In genomic region chr12:90921227-90921626, GRCm38 (mm10) we compare ENCODE assay signal across 20 mouse cellular contexts.
DNase-seq lines count a peak whose midpoint lies in the region; ATAC-seq and TF ChIP-seq lines count a peak whose summit lies in the region.
"Had no signal": no experiment of that assay in that cellular context is flagged by ENCODE, and none has a peak within 500 bp of the region (broad histone marks: within the 10 kb centered on the region; RNA-seq: fewer than 3 reads in every experiment).

No protein-coding gene starts in this region.

- H3K27me3 ChIP-seq in embryonic facial prominence, embryonic 15.5 days: no peaks in the 10 kb centered on the region
- no peaks in the 10 kb centered on the region for H3K27me3 ChIP-seq in myocyte (ENCODE audit: control insufficient read depth, insufficient read depth, insufficient read length)
- H3K27me3 ChIP-seq: embryonic facial prominence, embryonic 13.5 days; forebrain, embryonic 13.5 days; forebrain, embryonic 15.5 days had no signal

- no peak for TF ChIP-seq POLR2A in myocyte (IDR thresholded peaks at IDR 0.05; ENCODE audit: insufficient read length, low read depth)

- 69% methylated on average over 4 of the region's 4 CpGs for WGBS in embryonic facial prominence, embryonic 15.5 days

- no peak overlapping the region for H3K9ac ChIP-seq in embryonic facial prominence, embryonic 15.5 days
- H3K9ac ChIP-seq: embryonic facial prominence, embryonic 13.5 days; forebrain, embryonic 13.5 days; forebrain, embryonic 15.5 days; forebrain, postnatal 0 days had no signal

- H3K4me3 ChIP-seq in embryonic facial prominence, embryonic 15.5 days (replicated peaks): no peak overlapping the region
- no peak overlapping the region for H3K4me3 ChIP-seq in myocyte
- H3K4me3 ChIP-seq: embryonic facial prominence, embryonic 13.5 days; erythroblast, embryonic 14.5 days; forebrain, embryonic 13.5 days; forebrain, embryonic 15.5 days had no signal

- intact Hi-C loops in left cerebral cortex, postnatal 10 days (cut with DNase I): no loop called here

- H3K36me3 ChIP-seq in embryonic facial prominence, embryonic 15.5 days: no peaks in the 10 kb centered on the region
- no peaks in the 10 kb centered on the region for H3K36me3 ChIP-seq in myocyte (ENCODE audit: control insufficient read depth, insufficient read depth)
- H3K36me3 ChIP-seq: embryonic facial prominence, embryonic 13.5 days; forebrain, embryonic 15.5 days had no signal

- DNase-seq in urinary bladder, postnatal 14 days (ENCODE audit: low spot score): peak; percentile 8
- DNase-seq in urinary bladder, adult 2 months (ENCODE audit: low spot score): no peak
- peak; percentile 54 for DNase-seq in fat pad, adult 2 months (ENCODE audit: extremely low read depth, low read depth, low spot score)
- DNase-seq in retina, postnatal 1 day: no peak
- DNase-seq in left cerebral cortex, postnatal 10 days (ENCODE audit: extremely low spot score in 1 of 2, low spot score in 2 of 2): no peak
- DNase-seq: adrenal gland, adult 2 months; adrenal gland, postnatal 10 days; adrenal gland, postnatal 25 days; cerebellum, adult 11 months; cerebellum, adult 2 months; cerebellum, adult 9-10 months; cerebellum, postnatal 10 days; cerebellum, postnatal 25 days; forebrain, postnatal 0 days had no signal

- H3K4me1 ChIP-seq in embryonic facial prominence, embryonic 15.5 days: no peaks in the 10 kb centered on the region
- H3K4me1 ChIP-seq: embryonic facial prominence, embryonic 13.5 days; forebrain, embryonic 15.5 days had no signal

- 0 out of 2 replicates have a peak overlapping the region, but pooled peaks have one; percentile 34 for H3K27ac ChIP-seq in embryonic facial prominence, embryonic 15.5 days (replicated peaks)
- H3K27ac ChIP-seq: embryonic facial prominence, embryonic 13.5 days; forebrain, embryonic 13.5 days; forebrain, embryonic 15.5 days had no signal

- ATAC-seq in embryonic facial prominence, embryonic 15.5 days (ENCODE audit: insufficient number of reproducible peaks, low FRiP score, low TSS enrichment, low read depth): no peak
- ATAC-seq: forebrain, embryonic 13.5 days; forebrain, embryonic 15.5 days; forebrain, postnatal 0 days had no signal

- H3ac ChIP-seq in myocyte (ENCODE audit: control insufficient read depth, insufficient read length): no peak overlapping the region

- no peaks in the 10 kb centered on the region for H3K79me2 ChIP-seq in myocyte (ENCODE audit: control insufficient read depth, insufficient read depth)

- no peaks in the 10 kb centered on the region for H3K9me3 ChIP-seq in embryonic facial prominence, embryonic 15.5 days (replicated peaks)
- H3K9me3 ChIP-seq: embryonic facial prominence, embryonic 13.5 days; forebrain, embryonic 13.5 days; forebrain, embryonic 15.5 days had no signal

- no peak overlapping the region for H3K4me2 ChIP-seq in embryonic facial prominence, embryonic 15.5 days (replicated peaks)
- peak overlapping the region; percentile 45 for H3K4me2 ChIP-seq in myocyte (ENCODE audit: low read depth)
- H3K4me2 ChIP-seq: embryonic facial prominence, embryonic 13.5 days; forebrain, embryonic 13.5 days; forebrain, embryonic 15.5 days had no signal

TF ChIP-seq in myocyte, 11 proteins besides CTCF, POLR2A, EP300 and RAD21:
- TF ChIP-seq REST (IDR thresholded peaks at IDR 0.05; ENCODE audit: insufficient read depth, insufficient read length) (no peak), SRF (IDR thresholded peaks at IDR 0.05; ENCODE audit: control insufficient read depth, insufficient read length, low read depth) (no peak), MYOG (IDR thresholded peaks at IDR 0.05; ENCODE audit: control insufficient read depth in 1 of 3, insufficient read depth in 1 of 3, insufficient read length in 2 of 3, low read depth in 2 of 3) (no peak), TCF12 (IDR thresholded peaks at IDR 0.05; ENCODE audit: insufficient read depth, poor library complexity, severe bottlenecking) (no peak), POLR2AphosphoS2 (IDR thresholded peaks at IDR 0.05; ENCODE audit: insufficient read length, low read depth) (no peak), CEBPB (IDR thresholded peaks at IDR 0.05; ENCODE audit: insufficient read depth, poor library complexity, severe bottlenecking) (no peak), MAX (IDR thresholded peaks at IDR 0.05; ENCODE audit: low read depth) (no peak), MYOD1 (IDR thresholded peaks at IDR 0.05; ENCODE audit: control insufficient read depth in 1 of 3, insufficient read length in 2 of 3, low read depth in 2 of 3) (no peak), TCF3 (IDR thresholded peaks at IDR 0.05; ENCODE audit: insufficient read length, low read depth) (no peak), USF1 (IDR thresholded peaks at IDR 0.05; ENCODE audit: low read depth) (no peak), E2F4 (IDR thresholded peaks at IDR 0.05; ENCODE audit: insufficient read depth) (no peak)

Comparison
In these comparisons a context has a peak if more than half of its experiments do, and no peak if none do; other contexts are left out.
1. DNase-seq: peak in urinary bladder, postnatal 14 days (single experiment) and fat pad, adult 2 months (single experiment); none in urinary bladder, adult 2 months (single experiment), retina, postnatal 1 day (single experiment) and left cerebral cortex, postnatal 10 days (0 of 2).